Mouse (Mus musculus): ENCODE data around the gene Ccdc180. TPM values are rescaled to one million over a fixed set of nuclear protein-coding genes. Genes with fewer than 3 reads are reported as not detected.

Gene Ccdc180
- total RNA-seq, 1 experiment = not detected

GRCm38 (mm10) chr4:45956706-45957105 is 66.6 kb downstream of the Ccdc180 start:
- TF ChIP-seq ZNF384 (IDR thresholded peaks at IDR 0.05; ENCODE audit: low read depth, low read length) = no peak
- TF ChIP-seq MAFK (IDR thresholded peaks at IDR 0.05; ENCODE audit: insufficient read depth, low read depth, low read length) = no peak
- TF ChIP-seq HCFC1 (IDR thresholded peaks at IDR 0.05; ENCODE audit: borderline replicate concordance, insufficient read depth, low read length) = no peak
- TF ChIP-seq ZC3H11A (IDR thresholded peaks at IDR 0.05; ENCODE audit: borderline replicate concordance, low read depth, low read length) = no peak
- TF ChIP-seq CHD2 (IDR thresholded peaks at IDR 0.05; ENCODE audit: low read depth, low read length) = no peak
- in situ Hi-C loops (cut with MboI; ENCODE audit: low sequenced_read_pairs in 2 of 2, unreplicated experiment in 2 of 2) = no loop called here
- no peak for DNase-seq (ENCODE audit: low read depth, low spot score)

GRCm38 (mm10) chr4:45964771-45965439 is 74.8 kb downstream of the Ccdc180 start, which contains the start of gene Tdrd7:
TSS of gene Tdrd7 (plus strand) at chr4:45965334.
- TF ChIP-seq ZNF384 (IDR thresholded peaks at IDR 0.05; ENCODE audit: low read depth, low read length) = no peak
- no peak for TF ChIP-seq HCFC1 (IDR thresholded peaks at IDR 0.05; ENCODE audit: borderline replicate concordance, insufficient read depth, low read length)
- TF ChIP-seq CHD2 (IDR thresholded peaks at IDR 0.05; ENCODE audit: low read depth, low read length) = no peak
- TF ChIP-seq MAFK (IDR thresholded peaks at IDR 0.05; ENCODE audit: insufficient read depth, low read depth, low read length) = no peak
- TF ChIP-seq ZC3H11A (IDR thresholded peaks at IDR 0.05; ENCODE audit: borderline replicate concordance, low read depth, low read length) = no peak
- H3K9me3 ChIP-seq (ENCODE audit: control insufficient read depth, insufficient read depth, low read depth, low read length) = no peaks in the 10 kb centered on the region; the same call in 1 of the 2 replicates
- no peak for DNase-seq (ENCODE audit: low read depth, low spot score)
- no peaks in the 10 kb centered on the region for H3K4me1 ChIP-seq (ENCODE audit: control insufficient read depth in 2 of 2, insufficient read depth in 2 of 2, low read length in 2 of 2, poor library complexity in 1 of 2)
- H3K9ac ChIP-seq (ENCODE audit: insufficient read depth, low read depth, low read length, poor library complexity, severe bottlenecking) = no peak within 1 kb of the TSS
- in situ Hi-C loops (cut with MboI; ENCODE audit: low sequenced_read_pairs in 2 of 2, unreplicated experiment in 2 of 2) = no loop called here
- H3K4me3 ChIP-seq (ENCODE audit: insufficient read depth in 1 of 2, low read depth in 1 of 2, low read length in 2 of 2, poor library complexity in 1 of 2, severe bottlenecking in 1 of 2) = no peak within 1 kb of the TSS
- H3K27ac ChIP-seq (ENCODE audit: insufficient read depth, low read depth, low read length, poor library complexity, severe bottlenecking) = no peak within 1 kb of the TSS
- H3K36me3 ChIP-seq (ENCODE audit: control insufficient read depth, insufficient read depth, low read length, poor library complexity, severe bottlenecking) = no peaks in the 10 kb centered on the region

More at GRCm38 (mm10) chr4:45956706-45957105, 66.6 kb downstream of the Ccdc180 start:
- Histone ChIP-seq H3K9ac (ENCODE audit: insufficient read depth, low read depth, low read length, poor library complexity, severe bottlenecking) (no peak overlapping the region), H3K36me3 (ENCODE audit: control insufficient read depth, insufficient read depth, low read length, poor library complexity, severe bottlenecking) (no peaks in the 10 kb centered on the region), H3K27ac (ENCODE audit: insufficient read depth, low read depth, low read length, poor library complexity, severe bottlenecking) (no peak overlapping the region), H3K4me1 (ENCODE audit: control insufficient read depth in 2 of 2, insufficient read depth in 2 of 2, low read length in 2 of 2, poor library complexity in 1 of 2) (no peaks in the 10 kb centered on the region), H3K4me3 (ENCODE audit: insufficient read depth in 1 of 2, low read depth in 1 of 2, low read length in 2 of 2, poor library complexity in 1 of 2, severe bottlenecking in 1 of 2) (no peak overlapping the region), H3K9me3 (ENCODE audit: control insufficient read depth, insufficient read depth, low read depth, low read length) (no peaks in the 10 kb centered on the region)

GRCm38 (mm10) chr4:45965737-45966447 is 75.8 kb downstream of the Ccdc180 start:
- no peaks in the 10 kb centered on the region for H3K4me1 ChIP-seq (ENCODE audit: control insufficient read depth in 2 of 2, insufficient read depth in 2 of 2, low read length in 2 of 2, poor library complexity in 1 of 2)
- H3K36me3 ChIP-seq (ENCODE audit: control insufficient read depth, insufficient read depth, low read length, poor library complexity, severe bottlenecking) = no peaks in the 10 kb centered on the region
- H3K9ac ChIP-seq (ENCODE audit: insufficient read depth, low read depth, low read length, poor library complexity, severe bottlenecking) = no peak overlapping the region
- TF ChIP-seq MAFK (IDR thresholded peaks at IDR 0.05; ENCODE audit: insufficient read depth, low read depth, low read length) (no peak), CHD2 (IDR thresholded peaks at IDR 0.05; ENCODE audit: low read depth, low read length) (no peak), ZC3H11A (IDR thresholded peaks at IDR 0.05; ENCODE audit: borderline replicate concordance, low read depth, low read length) (no peak), ZNF384 (IDR thresholded peaks at IDR 0.05; ENCODE audit: low read depth, low read length) (no peak), HCFC1 (IDR thresholded peaks at IDR 0.05; ENCODE audit: borderline replicate concordance, insufficient read depth, low read length) (no peak)
- no peak overlapping the region for H3K4me3 ChIP-seq (ENCODE audit: insufficient read depth in 1 of 2, low read depth in 1 of 2, low read length in 2 of 2, poor library complexity in 1 of 2, severe bottlenecking in 1 of 2)
- no peak for DNase-seq (ENCODE audit: low read depth, low spot score)
- in situ Hi-C loops (cut with MboI; ENCODE audit: low sequenced_read_pairs in 2 of 2, unreplicated experiment in 2 of 2) = no loop called here
- H3K27ac ChIP-seq (ENCODE audit: insufficient read depth, low read depth, low read length, poor library complexity, severe bottlenecking) = no peak overlapping the region
- H3K9me3 ChIP-seq (ENCODE audit: control insufficient read depth, insufficient read depth, low read depth, low read length) = no peaks in the 10 kb centered on the region; the same call in 1 of the 2 replicates

- TF ChIP-seq CHD2 (IDR thresholded peaks at IDR 0.05; ENCODE audit: low read depth, low read length) (no peak), ZNF384 (IDR thresholded peaks at IDR 0.05; ENCODE audit: low read depth, low read length) (no peak), MAFK (IDR thresholded peaks at IDR 0.05; ENCODE audit: insufficient read depth, low read depth, low read length) (no peak), HCFC1 (IDR thresholded peaks at IDR 0.05; ENCODE audit: borderline replicate concordance, insufficient read depth, low read length) (no peak), ZC3H11A (IDR thresholded peaks at IDR 0.05; ENCODE audit: borderline replicate concordance, low read depth, low read length) (no peak)
- H3K4me3 ChIP-seq (ENCODE audit: insufficient read depth in 1 of 2, low read depth in 1 of 2, low read length in 2 of 2, poor library complexity in 1 of 2, severe bottlenecking in 1 of 2) = no peak overlapping the region
- no peaks in the 10 kb centered on the region for H3K4me1 ChIP-seq (ENCODE audit: control insufficient read depth in 2 of 2, insufficient read depth in 2 of 2, low read length in 2 of 2, poor library complexity in 1 of 2)
- no peak for DNase-seq (ENCODE audit: low read depth, low spot score)
- H3K27ac ChIP-seq (ENCODE audit: insufficient read depth, low read depth, low read length, poor library complexity, severe bottlenecking) = no peak overlapping the region
- no peaks in the 10 kb centered on the region; the same call in 1 of the 2 replicates for H3K9me3 ChIP-seq (ENCODE audit: control insufficient read depth, insufficient read depth, low read depth, low read length)
- H3K9ac ChIP-seq (ENCODE audit: insufficient read depth, low read depth, low read length, poor library complexity, severe bottlenecking) = no peak overlapping the region
- in situ Hi-C loops (cut with MboI; ENCODE audit: low sequenced_read_pairs in 2 of 2, unreplicated experiment in 2 of 2) = no loop called here
- no peaks in the 10 kb centered on the region for H3K36me3 ChIP-seq (ENCODE audit: control insufficient read depth, insufficient read depth, low read length, poor library complexity, severe bottlenecking)
Measured at GRCm38 (mm10) chr4:45966716-45967115, 76.6 kb downstream of the Ccdc180 start.
